Mouse (Mus musculus) ES-Bruce4 (cell line): ENCODE results near the gene Zfp987. TPM values are rescaled to one million over a fixed set of nuclear protein-coding genes. Genes with fewer than 3 reads are reported as not detected.
"Not testable (repeated sequence)": the region's sequence is repeated elsewhere in the genome, so short reads cannot be mapped to it uniquely, and the experiment has no call there.

ENCODE experiments used
- H3K27ac ChIP-seq: 2 replicates; pipeline ENCODE4 v1.5.1; 2012; ENCODE audit warnings: low read length, inconsistent platforms; ENCODE audit not compliant: insufficient read depth
- H3K27me3 ChIP-seq: 2 replicates; pipeline ENCODE4 v1.6.1; 2012; ENCODE audit warnings: mild to moderate bottlenecking, low read length, inconsistent platforms; ENCODE audit not compliant: control insufficient read depth, poor library complexity, insufficient read depth, severe bottlenecking
- H3K36me3 ChIP-seq: 2 replicates; pipeline ENCODE4 v1.6.1; 2012; ENCODE audit warnings: inconsistent platforms, mild to moderate bottlenecking, low read length, moderate library complexity; ENCODE audit not compliant: control insufficient read depth, poor library complexity, insufficient read depth, severe bottlenecking
- H3K4me1 ChIP-seq: one replicate; pipeline ENCODE4 v1.8.1; 2011; ENCODE audit warnings: low read length; ENCODE audit not compliant: control insufficient read depth, insufficient read depth
- H3K4me3 ChIP-seq: 2 replicates; pipeline ENCODE4 v1.5.1; 2011; ENCODE audit warnings: low read depth, mild to moderate bottlenecking, low read length
- H3K9ac ChIP-seq: 2 replicates; pipeline ENCODE4 v1.6.1; 2012; ENCODE audit warnings: low read depth, mild to moderate bottlenecking, inconsistent platforms; ENCODE audit not compliant: poor library complexity, severe bottlenecking
- H3K9me3 ChIP-seq: replicated peaks from 2 replicates; pipeline ENCODE4 v1.6.1; 2012; ENCODE audit warnings: mild to moderate bottlenecking, low read length, inconsistent platforms; ENCODE audit not compliant: control insufficient read depth, poor library complexity, insufficient read depth, severe bottlenecking
- CTCF ChIP-seq: IDR thresholded peaks from one replicate; pipeline ENCODE4 v1.8.1; 2011; ENCODE audit warnings: low read depth, low read length
- EP300 ChIP-seq: IDR thresholded peaks from 2 replicates; pipeline ENCODE4 v1.6.1; 2011; ENCODE audit warnings: low read depth, low read length; ENCODE audit not compliant: insufficient read depth
- POLR2A ChIP-seq: IDR thresholded peaks from one replicate; pipeline ENCODE4 v1.8.1; 2011; ENCODE audit warnings: low read length; ENCODE audit not compliant: insufficient read depth
- polyA plus RNA-seq: library from polyadenylated mRNA; stranded (reverse); fragments of >200 nt; gene quantifications from 2 replicates; pipeline ENCODE4 v1.2.4, GENCODE M21; 2011; ENCODE audit warnings: low read depth; ENCODE audit not compliant: missing spikeins, insufficient read depth, insufficient read length

The Zfp987 gene
- polyA plus RNA-seq, 1 experiment: 17.4 TPM

- H3K27ac ChIP-seq, H3K27me3 ChIP-seq, H3K36me3 ChIP-seq, H3K9ac ChIP-seq, H3K4me1 ChIP-seq, H3K4me3 ChIP-seq: not testable (repeated sequence)
- H3K9me3 ChIP-seq: peaks cover 40% of the 10 kb centered on the region
These were observed 34.1 kb upstream of the Zfp987 start for GRCm38 (mm10) chr4:146063001-146063400.

DNA sequence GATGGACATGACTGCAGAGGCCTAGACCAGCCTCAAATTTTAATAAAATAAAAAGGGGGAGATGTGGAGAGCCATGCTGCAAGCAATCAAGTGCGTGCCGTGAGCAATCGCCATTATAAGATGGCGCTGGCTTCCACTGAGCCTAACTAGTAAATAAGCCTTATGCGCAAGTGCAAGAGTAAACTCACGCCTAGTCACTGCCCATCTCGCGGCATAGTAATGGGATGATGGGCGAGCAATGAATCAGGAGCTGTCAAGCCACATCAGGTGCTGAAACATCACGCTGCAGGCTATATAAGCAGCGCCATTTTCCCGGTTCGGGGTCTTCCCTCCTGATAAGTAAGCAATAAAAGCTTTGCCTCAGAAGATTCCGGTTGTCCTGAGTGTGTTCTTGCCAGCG, 33.5 kb upstream of the Zfp987 start:
- not testable (repeated sequence) for H3K9ac ChIP-seq, H3K27ac ChIP-seq, H3K36me3 ChIP-seq, H3K27me3 ChIP-seq, H3K4me1 ChIP-seq, H3K4me3 ChIP-seq
- peaks cover 39% of the 10 kb centered on the region for H3K9me3 ChIP-seq

DNA sequence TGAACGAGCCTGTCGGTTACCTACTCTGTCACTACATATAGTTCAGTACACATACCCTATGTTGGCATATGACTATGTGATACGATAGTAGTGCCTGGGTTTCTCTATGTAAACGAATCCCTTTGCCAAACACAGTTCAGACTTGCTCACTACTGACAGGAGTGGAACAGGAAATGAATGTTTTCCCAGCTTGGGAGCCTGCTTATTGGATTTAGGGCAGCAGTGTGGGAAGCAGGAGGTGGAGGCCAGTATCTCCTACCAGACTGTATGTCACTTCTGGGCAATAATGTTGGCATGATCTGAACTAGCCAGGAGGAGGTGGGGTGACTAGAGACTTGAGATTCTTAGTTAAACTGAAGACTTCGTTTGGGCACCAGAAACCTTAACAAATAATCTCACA, 32.3 kb upstream of the Zfp987 start:
- not testable (repeated sequence) for H3K27me3 ChIP-seq, H3K4me1 ChIP-seq, H3K36me3 ChIP-seq, H3K9ac ChIP-seq, H3K4me3 ChIP-seq, H3K27ac ChIP-seq
- H3K9me3 ChIP-seq: peaks cover 37% of the 10 kb centered on the region

DNA sequence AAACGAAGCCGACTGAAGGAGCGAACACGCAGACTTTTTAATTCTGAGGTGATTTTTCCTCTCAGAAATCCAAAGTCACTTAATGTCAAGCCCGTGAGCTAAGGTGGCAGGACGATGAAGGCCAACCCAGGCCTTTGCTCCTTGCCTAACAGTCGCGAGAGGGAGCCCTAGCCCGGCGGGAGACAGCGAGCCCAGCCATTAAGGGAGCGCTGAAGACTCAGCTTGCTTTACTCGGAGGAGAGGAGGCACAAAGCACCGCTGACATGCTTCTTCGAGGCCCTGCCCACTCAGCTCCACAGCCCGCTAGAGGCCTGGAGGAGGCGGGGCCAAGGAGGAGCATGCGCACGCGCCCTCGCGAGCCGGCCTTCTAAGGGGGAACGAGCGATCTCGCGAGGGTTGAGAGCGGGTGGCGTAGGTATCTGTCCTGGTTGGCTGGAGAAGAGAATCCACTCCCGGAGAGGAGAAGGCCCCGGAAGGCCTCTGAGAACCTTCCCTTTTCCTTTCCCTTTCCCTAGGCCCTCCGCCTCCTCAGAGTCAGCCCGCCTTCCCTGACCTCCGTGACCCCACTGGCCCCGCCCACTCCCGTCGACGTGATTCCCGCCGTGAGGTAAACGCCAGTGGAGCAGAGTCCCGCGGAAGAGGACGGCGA, 30.0 kb upstream of the Zfp987 start:
- not testable (repeated sequence) for H3K4me1 ChIP-seq, H3K27me3 ChIP-seq, H3K36me3 ChIP-seq
- Histone ChIP-seq H3K9ac (peak overlapping the region; percentile 97), H3K27ac (peak overlapping the region; percentile 82), H3K9me3 (peaks cover 20% of the 10 kb centered on the region), H3K4me3 (peak overlapping the region; percentile 55)
- TF ChIP-seq CTCF (peak; percentile 61), POLR2A (peak; percentile 25), EP300 (0 out of 2 replicates have a peak, but pooled peaks have one; percentile 23)

DNA sequence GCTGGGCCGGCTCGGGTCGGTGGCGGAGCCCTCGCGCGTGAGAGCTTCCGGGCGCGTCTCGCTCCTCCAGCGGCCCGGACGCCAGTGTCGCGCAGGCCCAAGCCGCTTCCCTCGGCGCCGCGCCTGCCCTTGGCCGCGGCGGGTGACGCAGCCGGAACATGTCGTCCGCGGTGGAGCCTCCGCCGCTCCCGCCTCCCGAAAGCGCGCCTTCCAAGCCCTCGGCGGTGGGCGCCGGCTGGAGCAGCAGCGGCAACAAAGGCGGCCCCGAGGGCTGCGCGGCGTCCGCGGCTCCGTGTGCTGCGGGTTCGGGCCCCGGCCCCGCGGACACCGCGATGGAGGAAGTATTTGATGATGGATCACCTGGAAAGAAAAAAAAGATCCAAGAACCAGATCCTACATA, 29.5 kb upstream of the Zfp987 start:
- Histone ChIP-seq H3K4me3 (peak overlapping the region; percentile 55), H3K27ac (peak overlapping the region; percentile 82), H3K9ac (peak overlapping the region; percentile 97), H3K9me3 (peaks cover 14% of the 10 kb centered on the region)
- H3K4me1 ChIP-seq, H3K27me3 ChIP-seq, H3K36me3 ChIP-seq: not testable (repeated sequence)
- peak; percentile 2 for TF ChIP-seq POLR2A

DNA sequence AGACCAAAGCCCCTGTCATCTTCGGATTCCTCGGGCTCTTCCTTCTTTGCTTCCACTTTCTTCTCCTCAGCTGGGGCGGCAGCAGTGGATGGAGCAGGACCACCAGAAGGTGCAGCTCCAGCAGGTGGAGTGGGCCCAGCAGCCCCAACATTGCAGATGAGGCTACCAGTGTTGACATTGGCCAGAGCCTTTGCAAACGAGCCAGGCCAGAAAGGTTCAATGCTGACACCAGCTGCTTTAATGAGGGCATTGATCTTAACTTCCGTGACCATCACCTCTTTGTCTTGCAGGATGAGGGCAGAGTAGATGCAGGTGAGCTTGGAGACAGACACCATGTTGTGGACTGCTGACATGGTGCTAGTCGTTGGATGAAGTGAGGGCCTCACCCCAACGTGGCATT, 23.8 kb upstream of the Zfp987 start:
- H3K27me3 ChIP-seq, H3K27ac ChIP-seq: not testable (repeated sequence)

DNA sequence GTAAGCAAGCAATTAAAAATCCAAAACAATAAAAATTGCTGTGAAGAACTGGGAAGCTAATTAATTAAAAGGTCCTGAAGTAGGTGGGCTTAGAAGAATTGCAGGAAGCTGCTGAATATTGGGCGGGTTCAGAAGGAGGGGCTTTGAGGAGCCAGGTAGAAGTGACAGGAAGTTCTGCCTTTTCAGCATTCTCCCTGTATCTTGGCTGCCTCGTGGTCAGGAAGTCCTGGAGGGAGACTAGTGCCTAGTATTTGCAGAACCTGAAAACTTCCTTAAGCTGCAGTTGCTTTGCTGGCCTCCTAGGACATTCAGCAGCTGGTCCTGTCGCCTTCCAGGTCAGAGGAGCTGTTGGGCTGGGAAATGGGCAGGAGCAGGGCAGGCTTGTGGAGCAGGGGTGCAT, 4.3 kb downstream of the Zfp987 start:
- H3K4me3 ChIP-seq: peak overlapping the region; percentile 82
- H3K9me3 ChIP-seq: not testable (repeated sequence)

More for the DNA sequence above, 23.8 kb upstream of the Zfp987 start:
- H3K4me1 ChIP-seq, H3K36me3 ChIP-seq, H3K9ac ChIP-seq, H3K9me3 ChIP-seq, H3K4me3 ChIP-seq: not testable (repeated sequence)

GRCm38 (mm10) chr4:146156524-146156923, 59.4 kb downstream of the Zfp987 start, which contains the start of gene Zfp600:
Gene Zfp600, plus strand, starts transcription at chr4:146156824.
- not testable (repeated sequence) for H3K4me3 ChIP-seq, H3K36me3 ChIP-seq, H3K9me3 ChIP-seq, H3K27me3 ChIP-seq, H3K9ac ChIP-seq, H3K27ac ChIP-seq, H3K4me1 ChIP-seq

More for the DNA sequence above, 4.3 kb downstream of the Zfp987 start:
- not testable (repeated sequence) for H3K36me3 ChIP-seq, H3K4me1 ChIP-seq, H3K27me3 ChIP-seq
- Histone ChIP-seq H3K27ac (peak overlapping the region; percentile 39; the same call in 1 of the 2 replicates), H3K9ac (0 out of 2 replicates have a peak overlapping the region, but pooled peaks have one; percentile 21)

DNA sequence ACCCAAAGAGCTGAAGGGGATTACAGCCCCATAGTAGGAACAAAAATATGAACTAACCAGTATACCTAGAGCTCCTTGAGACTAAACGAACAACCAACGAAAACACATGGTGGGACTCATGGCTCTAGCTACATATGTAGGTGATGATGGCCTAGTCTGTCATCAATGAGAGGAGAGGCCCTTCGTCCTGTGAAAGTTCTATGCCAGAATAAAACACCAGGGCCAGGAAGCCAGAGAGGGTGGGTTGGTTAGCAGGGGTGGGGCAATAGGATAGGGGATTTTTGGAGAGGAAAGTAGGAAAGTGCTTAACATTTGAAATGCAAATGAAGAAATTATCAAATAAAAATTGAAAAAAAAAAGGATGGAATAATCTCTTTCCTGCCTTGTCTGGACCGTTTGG, 65.8 kb downstream of the Zfp987 start:
- H3K4me3 ChIP-seq, H3K27ac ChIP-seq, H3K4me1 ChIP-seq, H3K9ac ChIP-seq, H3K27me3 ChIP-seq, H3K36me3 ChIP-seq, H3K9me3 ChIP-seq: not testable (repeated sequence)
